Mouse (Mus musculus): ENCODE measurements around the gene Afap1l2. TPM values are rescaled to one million over a fixed set of nuclear protein-coding genes. Genes with fewer than 3 reads are reported as not detected.

Afap1l2 gene
- 11.1 TPM for polyA plus RNA-seq (2015; fragmentation: Illumina TruSeq; extraction: RNeasy Lipid Tissue Mini Kit (QIAGEN cat#74804); ENCODE audit: insufficient read depth, low replicate concordance)

DNA sequence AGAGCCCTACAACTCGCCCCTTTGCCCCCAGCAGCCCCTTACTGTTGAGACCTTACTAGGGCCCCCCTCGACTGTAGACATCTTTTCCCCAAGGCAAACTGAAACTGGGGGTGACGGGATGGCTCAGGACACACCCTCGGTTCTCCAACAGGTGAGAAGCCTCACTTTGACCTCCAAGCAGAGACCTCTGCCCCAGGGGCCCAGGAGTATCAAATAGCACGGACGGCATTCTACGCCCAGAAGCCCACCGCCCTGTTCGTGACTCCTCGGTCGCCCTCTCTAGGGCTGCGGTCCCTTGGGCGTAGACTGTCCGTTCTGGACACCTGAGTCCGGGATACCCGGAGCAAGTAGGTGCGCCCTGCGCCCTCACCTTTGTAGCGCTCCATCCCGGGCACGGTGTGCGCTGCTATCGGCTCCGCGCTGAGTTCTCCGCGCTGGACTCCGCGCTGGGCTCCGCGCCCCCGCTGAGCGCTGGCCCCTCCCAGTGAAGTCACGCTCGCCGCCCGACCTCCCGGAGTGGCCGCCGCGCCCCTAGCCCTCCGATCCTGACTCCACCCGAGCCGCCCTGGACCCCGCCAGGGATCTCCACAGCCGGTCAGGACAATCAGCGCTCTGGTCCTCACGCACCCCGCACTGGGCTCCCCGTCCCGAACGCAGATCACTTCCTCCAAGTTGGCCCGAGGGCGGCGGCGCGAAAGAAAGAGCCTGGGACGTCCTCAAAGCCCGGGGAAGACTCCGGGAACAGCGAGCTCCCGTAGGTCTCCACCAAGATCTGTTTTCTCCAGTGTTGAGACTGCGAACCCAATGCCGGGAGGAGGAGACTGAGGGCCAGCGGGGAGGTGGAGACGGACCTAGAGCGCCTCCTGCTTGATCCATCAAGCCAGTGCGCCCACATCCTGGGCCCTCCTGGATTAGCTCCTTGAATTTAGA is at the start of gene Afap1l2:
TSS of gene Afap1l2 (minus strand) at position 448 of the 930 bp plus-strand sequence.

DNA sequence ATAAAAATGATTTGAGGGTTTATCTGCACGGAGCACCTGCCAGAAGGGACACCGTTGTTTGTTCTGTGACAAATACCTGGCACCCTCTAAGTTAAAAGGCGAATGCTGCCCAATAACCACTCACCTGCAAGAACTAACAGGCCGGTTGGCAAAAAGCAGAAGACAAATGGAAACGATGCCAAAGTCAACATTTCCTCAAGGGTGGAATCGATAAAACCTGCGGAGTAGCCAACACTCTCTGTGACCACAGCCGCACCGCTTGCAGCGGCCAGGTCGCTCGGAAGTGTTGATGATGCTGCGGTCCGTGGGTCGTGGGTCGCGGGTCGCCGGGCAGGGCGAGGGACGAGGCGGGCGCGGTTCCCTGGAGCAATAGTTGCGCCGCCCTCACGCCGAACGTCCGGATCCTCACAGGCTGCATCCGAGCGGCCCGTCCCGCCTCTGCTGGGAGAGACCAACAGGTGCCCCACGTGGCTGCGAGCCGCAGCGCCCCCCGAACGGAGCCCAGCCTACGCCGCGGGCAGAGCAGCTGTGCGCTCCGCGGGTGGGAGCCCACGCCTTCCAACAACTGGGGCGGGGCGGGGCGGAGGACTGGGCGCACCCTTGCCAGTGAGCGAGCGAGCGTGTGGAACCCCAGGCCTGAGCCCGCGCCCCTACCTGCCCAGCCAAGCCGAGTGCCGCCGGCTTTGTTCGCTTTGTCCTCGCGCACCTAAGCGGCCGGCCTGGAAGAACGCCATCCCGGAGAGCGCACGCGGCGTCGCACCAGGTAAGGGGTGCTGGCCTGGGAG is 134.0 kb downstream of the Afap1l2 start, which contains the start of gene Vwa2:
TSS of gene Vwa2 (plus strand) at position 434 of the 785 bp plus-strand sequence.

Other genes starting within 250 kb of the Afap1l2 start
- gene Ccdc186, start 186.0 kb downstream of the Afap1l2 start, polyA plus RNA-seq (2015; fragmentation: Illumina TruSeq; extraction: RNeasy Lipid Tissue Mini Kit (QIAGEN cat#74804); ENCODE audit: insufficient read depth, low replicate concordance) = 26.5 TPM
- gene Tdrd1, start 182.0 kb downstream of the Afap1l2 start, polyA plus RNA-seq (2015; fragmentation: Illumina TruSeq; extraction: RNeasy Lipid Tissue Mini Kit (QIAGEN cat#74804); ENCODE audit: insufficient read depth, low replicate concordance) = 0.07 TPM
- gene Vwa2, start 134.0 kb downstream of the Afap1l2 start, polyA plus RNA-seq (2015; fragmentation: Illumina TruSeq; extraction: RNeasy Lipid Tissue Mini Kit (QIAGEN cat#74804); ENCODE audit: insufficient read depth, low replicate concordance) = not detected

Data from spleen, adult 10 weeks (tissue).